Mouse (Mus musculus) hindbrain, embryonic 10.5 days (tissue): Measurements from ENCODE around the gene Plcg1. TPM values are rescaled to one million over a fixed set of nuclear protein-coding genes. Genes with fewer than 3 reads are reported as not detected.
A peak's percentile ranks its signal among the peaks of the same experiment; 100 is the strongest.

Experiments
- DNase-seq: peaks from one replicate; pipeline ENCODE4 v3.0.0-alpha.2; 2017; ENCODE audit warnings: low spot score
- H3K27ac ChIP-seq: fragments of 300-500 bp; sonication (generic); 2 replicates; pipeline ENCODE4 v1.5.1; 2016; ENCODE audit warnings: mild to moderate bottlenecking, moderate library complexity
- H3K27me3 ChIP-seq: fragments of 300-500 bp; sonication (generic); 2 replicates; pipeline ENCODE4 v1.6.1; 2016; ENCODE audit warnings: mild to moderate bottlenecking; ENCODE audit not compliant: poor library complexity, insufficient read depth, severe bottlenecking
- H3K36me3 ChIP-seq: fragments of 300-500 bp; sonication (generic); 2 replicates; pipeline ENCODE4 v1.6.1; 2016; ENCODE audit warnings: mild to moderate bottlenecking, moderate library complexity
- H3K4me1 ChIP-seq: fragments of 300-500 bp; sonication (generic); replicated peaks from 2 replicates; pipeline ENCODE4 v1.6.1; 2016; ENCODE audit warnings: mild to moderate bottlenecking
- H3K4me3 ChIP-seq: fragments of 300-500 bp; sonication (generic); 2 replicates; pipeline ENCODE4 v1.5.1; 2016; ENCODE audit warnings: mild to moderate bottlenecking, moderate library complexity
- H3K9me3 ChIP-seq: fragments of 300-500 bp; sonication (generic); 2 replicates; pipeline ENCODE4 v1.6.1; 2016; ENCODE audit warnings: mild to moderate bottlenecking, moderate library complexity
- WGBS: fragments of 180-500 bp; shearing (Covaris S2); methylation state at CpG from one replicate; pipeline ENCODE4 v1.1.7; 2016; 5-methylcytosine and 5-hydroxymethylcytosine counted together
- polyA plus RNA-seq: library from polyadenylated mRNA; unstranded; fragments of >200 nt; fragmentation: Nextera tagmentation; extraction: Ambion mirVana; gene quantifications from 2 replicates; pipeline ENCODE4 v1.2.1, GENCODE M21; 2016

Plcg1 gene
- polyA plus RNA-seq: 65.1 and 78.0 TPM in 2 replicates

DNA sequence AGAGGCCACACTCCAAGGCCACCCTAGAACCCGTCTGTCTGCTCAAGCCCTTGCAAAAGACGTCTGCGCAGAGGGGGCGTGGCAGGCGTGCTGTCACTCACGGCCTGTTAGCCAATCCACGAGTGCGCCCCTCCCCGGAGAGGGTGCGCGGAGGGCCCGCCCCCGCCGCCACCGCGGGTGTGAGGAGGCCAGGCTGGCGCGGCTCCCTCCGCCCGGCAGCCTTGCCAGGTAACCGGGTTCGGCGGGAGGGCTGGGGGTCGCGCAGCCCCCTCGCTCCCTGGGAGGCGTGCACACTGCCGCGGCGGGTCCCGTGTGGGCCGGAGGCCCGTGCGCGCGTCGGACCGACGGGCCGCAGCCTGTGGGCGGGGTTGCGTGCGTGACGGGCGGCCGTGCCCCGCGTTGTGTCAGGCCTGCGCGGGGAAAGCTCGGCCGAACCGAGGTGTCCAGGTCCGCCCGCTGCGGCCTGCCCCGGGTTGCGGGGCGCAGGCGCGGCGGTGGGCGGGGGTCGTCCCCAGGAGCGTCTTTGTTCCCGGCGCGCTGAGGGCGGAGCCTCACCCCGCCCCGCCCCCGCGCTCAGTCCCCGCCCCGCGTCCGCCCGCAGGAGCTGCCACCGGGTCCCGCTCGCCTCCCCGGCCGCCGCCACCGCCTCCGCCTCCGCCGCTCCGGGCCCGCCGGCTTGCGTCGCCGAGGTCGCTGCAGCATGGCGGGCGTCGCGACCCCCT lies at the start of gene Plcg1:
Plcg1 (plus strand) TSS at position 184 of the 722 bp plus-strand sequence.
- DNase-seq: peak; percentile 94
- H3K27ac ChIP-seq: peak within 1 kb of the TSS; percentile 100
- peak within 1 kb of the TSS; percentile 91 for H3K4me3 ChIP-seq
- WGBS: under 1% methylated on average over 87 of the region's 99 CpGs
- H3K27me3 ChIP-seq: peaks cover 4% of the 10 kb centered on the region; the same call in 1 of the 2 replicates
- H3K4me1 ChIP-seq: peaks cover 57% of the 10 kb centered on the region
- no peaks in the 10 kb centered on the region for H3K9me3 ChIP-seq
- peaks cover 31% of the 10 kb centered on the region for H3K36me3 ChIP-seq

DNA sequence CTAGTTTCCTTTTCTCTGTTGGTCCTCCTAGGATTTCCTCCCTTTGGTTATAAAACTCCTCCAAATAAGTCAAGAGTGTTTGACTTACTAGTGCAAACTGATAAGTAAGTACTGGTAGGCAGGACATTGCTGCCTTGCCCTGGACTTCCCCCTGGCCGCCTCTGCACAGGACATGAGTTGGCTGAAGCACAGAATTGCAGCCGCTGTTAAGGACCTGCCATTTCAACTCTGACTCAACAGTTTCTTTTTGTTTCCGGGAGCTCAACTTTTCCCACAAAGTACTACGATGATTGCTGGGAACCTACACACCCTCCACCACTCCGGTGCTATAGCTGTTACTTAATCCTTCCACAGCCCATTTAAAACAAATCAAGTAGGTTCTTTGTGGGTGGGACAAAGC lies 30.8 kb upstream of the Plcg1 start:
- H3K4me1 ChIP-seq: no peaks in the 10 kb centered on the region
- H3K27me3 ChIP-seq: no peaks in the 10 kb centered on the region
- WGBS: 90% methylated on average over 5 of the region's 5 CpGs
- H3K9me3 ChIP-seq: no peaks in the 10 kb centered on the region
- no peak overlapping the region for H3K27ac ChIP-seq
- no peak overlapping the region for H3K4me3 ChIP-seq
- DNase-seq: no peak
- peaks cover 96% of the 10 kb centered on the region for H3K36me3 ChIP-seq

DNA sequence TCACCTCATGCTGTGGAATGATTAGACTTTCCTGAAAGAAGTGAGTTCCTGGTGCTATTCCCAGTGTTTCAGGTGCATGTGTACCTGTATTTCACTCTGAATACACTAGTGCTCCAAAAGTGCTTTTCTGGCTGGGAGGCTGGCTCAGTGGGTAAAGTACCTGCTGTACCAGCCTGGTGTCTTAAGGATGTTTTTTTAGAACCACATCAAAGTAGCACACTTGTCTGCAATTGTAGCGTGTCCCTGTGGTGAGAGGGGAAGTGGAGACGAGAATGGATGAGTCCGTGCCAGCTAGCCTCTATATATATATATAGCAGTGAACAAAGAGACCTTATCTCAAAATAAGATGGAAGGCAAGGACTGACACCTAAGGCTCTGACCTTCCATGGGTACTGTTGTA lies 29.5 kb upstream of the Plcg1 start:
- H3K9me3 ChIP-seq: no peaks in the 10 kb centered on the region
- DNase-seq: no peak
- H3K4me3 ChIP-seq: no peak overlapping the region
- no peak overlapping the region for H3K27ac ChIP-seq
- peaks cover 97% of the 10 kb centered on the region for H3K36me3 ChIP-seq
- WGBS: 88% methylated on average over 3 of the region's 3 CpGs
- no peaks in the 10 kb centered on the region for H3K27me3 ChIP-seq
- H3K4me1 ChIP-seq: no peaks in the 10 kb centered on the region

DNA sequence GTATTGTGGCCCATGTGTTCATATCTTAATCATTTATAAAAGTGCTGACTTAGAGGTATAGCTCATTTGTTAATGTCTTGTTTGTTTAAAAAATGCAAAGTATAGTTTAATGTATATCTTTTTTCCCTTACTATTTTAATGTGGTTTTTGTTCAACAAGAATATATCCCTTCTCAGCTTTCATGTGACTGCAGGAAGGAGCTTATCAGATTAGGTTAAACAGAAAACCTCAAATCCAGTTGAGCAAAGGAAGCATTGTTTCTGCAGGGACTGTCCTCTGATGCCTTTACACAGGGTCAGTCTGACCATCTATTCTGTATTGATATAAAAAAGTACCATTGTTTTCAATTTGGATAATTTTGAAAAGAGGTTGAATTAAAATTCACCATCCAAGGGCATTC lies 28.3 kb upstream of the Plcg1 start:
- Histone ChIP-seq H3K27me3 (no peaks in the 10 kb centered on the region), H3K9me3 (no peaks in the 10 kb centered on the region), H3K36me3 (peaks cover 100% of the 10 kb centered on the region), H3K27ac (no peak overlapping the region), H3K4me3 (no peak overlapping the region), H3K4me1 (no peaks in the 10 kb centered on the region)
- DNase-seq: no peak

DNA sequence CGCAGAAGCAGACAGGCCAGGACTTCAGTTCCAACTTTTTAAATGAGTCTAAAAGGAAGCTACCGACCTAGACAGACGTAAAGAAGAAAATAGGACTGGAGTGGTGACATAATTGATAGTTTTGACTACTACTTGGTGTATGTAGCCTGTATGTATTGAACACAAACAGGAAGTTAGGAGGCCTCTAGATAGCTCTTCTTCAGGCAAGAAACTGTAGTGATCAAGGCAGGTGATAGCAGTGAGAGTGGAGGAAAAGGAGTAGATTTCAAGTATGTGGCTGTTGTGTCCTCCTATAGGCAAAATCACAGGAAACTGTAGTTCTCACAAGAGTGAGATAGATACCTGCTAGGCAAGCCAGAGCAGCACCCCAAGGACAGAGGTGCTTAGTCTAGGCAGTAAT lies 23.4 kb upstream of the Plcg1 start:
- no peaks in the 10 kb centered on the region for H3K27me3 ChIP-seq
- H3K9me3 ChIP-seq: no peaks in the 10 kb centered on the region
- H3K27ac ChIP-seq: no peak overlapping the region
- no peak for DNase-seq
- H3K4me1 ChIP-seq: no peaks in the 10 kb centered on the region
- H3K4me3 ChIP-seq: no peak overlapping the region
- H3K36me3 ChIP-seq: peaks cover 100% of the 10 kb centered on the region
- whole genome bisulfite sequencing: 92% methylated on average over 3 of the region's 3 CpGs

DNA sequence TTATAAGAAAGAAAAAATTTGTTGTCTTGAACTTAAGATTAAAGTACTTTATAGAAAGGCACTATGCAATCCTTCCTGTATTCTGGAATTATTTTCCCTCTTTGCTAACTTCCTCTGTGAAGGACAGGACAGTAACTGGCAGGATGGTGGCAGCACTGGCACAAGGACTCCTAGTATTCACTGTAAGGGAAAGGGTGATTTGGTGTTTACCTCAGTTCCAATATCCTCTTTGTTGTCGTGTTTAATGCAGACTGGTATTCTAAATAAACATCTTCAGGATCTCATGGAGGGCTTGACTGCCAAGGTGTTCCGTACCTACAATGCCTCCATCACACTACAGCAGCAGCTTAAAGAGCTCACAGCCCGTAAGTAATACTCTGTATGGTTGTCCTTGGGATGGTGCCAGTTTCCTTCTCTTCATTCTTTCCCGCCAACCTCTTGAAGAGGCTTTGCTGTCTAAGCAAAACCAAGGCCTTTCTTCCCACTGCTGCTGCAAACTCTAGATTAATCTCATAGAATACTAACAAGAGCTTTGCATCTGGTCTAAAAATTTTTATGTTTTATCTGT lies 15.6 kb upstream of the Plcg1 start:
- H3K27me3 ChIP-seq: no peaks in the 10 kb centered on the region
- H3K36me3 ChIP-seq: peaks cover 100% of the 10 kb centered on the region
- H3K4me1 ChIP-seq: no peaks in the 10 kb centered on the region
- H3K27ac ChIP-seq: no peak overlapping the region
- no peak for DNase-seq
- no peaks in the 10 kb centered on the region for H3K9me3 ChIP-seq
- WGBS: 91% methylated on average over 4 of the region's 4 CpGs
- no peak overlapping the region for H3K4me3 ChIP-seq

DNA sequence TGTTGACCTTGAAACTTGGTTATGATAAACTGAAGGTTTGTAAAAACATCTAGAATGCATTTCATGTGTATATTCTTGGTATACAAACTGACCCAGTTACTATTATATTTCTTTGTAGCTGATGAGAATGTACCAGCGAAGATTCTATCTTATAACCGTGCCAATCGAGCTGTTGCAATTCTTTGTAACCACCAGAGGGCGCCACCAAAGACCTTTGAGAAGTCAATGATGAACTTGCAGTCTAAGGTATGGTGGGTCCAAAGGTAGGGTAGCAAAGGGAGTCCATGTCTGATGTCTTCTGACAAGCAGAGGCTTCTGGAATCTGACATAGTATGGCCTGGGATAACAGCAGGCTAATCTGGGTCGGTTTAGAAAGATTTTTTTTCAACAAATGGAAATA lies 13.8 kb upstream of the Plcg1 start:
- Histone ChIP-seq H3K27ac (no peak overlapping the region), H3K4me1 (no peaks in the 10 kb centered on the region), H3K4me3 (no peak overlapping the region), H3K27me3 (no peaks in the 10 kb centered on the region), H3K9me3 (no peaks in the 10 kb centered on the region), H3K36me3 (peaks cover 100% of the 10 kb centered on the region)
- no peak for DNase-seq
- WGBS: 75% methylated on average over 5 of the region's 5 CpGs

DNA sequence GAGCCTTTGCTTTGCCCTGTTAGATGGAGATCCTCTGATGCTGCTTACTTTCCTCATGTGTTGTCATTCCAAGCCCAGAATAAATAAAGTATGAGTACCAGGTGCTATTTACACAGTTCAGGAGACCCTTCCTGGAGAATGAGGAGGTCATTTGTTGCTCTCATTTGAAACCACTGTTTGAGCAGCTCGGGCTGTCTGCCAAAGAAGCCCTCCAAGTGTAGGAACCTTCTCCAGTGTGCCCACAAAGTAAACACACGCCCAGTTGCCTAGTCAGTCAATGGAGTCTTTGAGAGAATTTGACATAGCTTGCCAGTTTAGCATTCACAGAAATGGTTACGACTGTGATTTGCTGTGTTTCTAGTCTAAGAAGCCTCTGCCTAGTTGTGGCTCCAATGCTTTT lies 12.3 kb upstream of the Plcg1 start:
- H3K27me3 ChIP-seq: no peaks in the 10 kb centered on the region
- no peak overlapping the region for H3K4me3 ChIP-seq
- H3K9me3 ChIP-seq: no peaks in the 10 kb centered on the region
- H3K27ac ChIP-seq: no peak overlapping the region
- DNase-seq: no peak
- WGBS: 94% methylated on average over 3 of the region's 3 CpGs
- H3K36me3 ChIP-seq: peaks cover 99% of the 10 kb centered on the region
- H3K4me1 ChIP-seq: no peaks in the 10 kb centered on the region

DNA sequence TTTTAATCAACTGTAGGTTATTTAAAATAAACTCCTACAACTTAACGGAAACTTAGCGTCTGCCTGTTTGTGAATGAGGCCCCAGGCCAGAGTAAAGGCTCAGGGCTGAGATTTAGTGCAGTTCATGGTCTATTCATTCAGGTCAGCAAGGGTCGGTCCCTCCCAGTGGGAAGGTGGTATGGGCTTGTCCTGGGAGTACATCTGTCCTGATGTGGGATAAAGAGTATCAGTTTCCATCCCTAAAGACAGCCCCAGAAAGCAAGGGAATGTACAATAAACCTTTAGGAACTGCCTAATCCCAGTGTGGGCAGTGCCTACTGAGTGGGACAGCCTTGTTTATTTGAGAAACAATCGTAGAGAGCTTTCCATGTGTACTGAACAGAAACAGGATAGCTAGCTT lies 8.4 kb upstream of the Plcg1 start:
- DNase-seq: no peak
- Histone ChIP-seq H3K27me3 (no peaks in the 10 kb centered on the region), H3K36me3 (peaks cover 86% of the 10 kb centered on the region), H3K9me3 (no peaks in the 10 kb centered on the region), H3K4me3 (no peak overlapping the region), H3K4me1 (no peaks in the 10 kb centered on the region), H3K27ac (no peak overlapping the region)
- 82% methylated on average over 4 of the region's 4 CpGs for WGBS

DNA sequence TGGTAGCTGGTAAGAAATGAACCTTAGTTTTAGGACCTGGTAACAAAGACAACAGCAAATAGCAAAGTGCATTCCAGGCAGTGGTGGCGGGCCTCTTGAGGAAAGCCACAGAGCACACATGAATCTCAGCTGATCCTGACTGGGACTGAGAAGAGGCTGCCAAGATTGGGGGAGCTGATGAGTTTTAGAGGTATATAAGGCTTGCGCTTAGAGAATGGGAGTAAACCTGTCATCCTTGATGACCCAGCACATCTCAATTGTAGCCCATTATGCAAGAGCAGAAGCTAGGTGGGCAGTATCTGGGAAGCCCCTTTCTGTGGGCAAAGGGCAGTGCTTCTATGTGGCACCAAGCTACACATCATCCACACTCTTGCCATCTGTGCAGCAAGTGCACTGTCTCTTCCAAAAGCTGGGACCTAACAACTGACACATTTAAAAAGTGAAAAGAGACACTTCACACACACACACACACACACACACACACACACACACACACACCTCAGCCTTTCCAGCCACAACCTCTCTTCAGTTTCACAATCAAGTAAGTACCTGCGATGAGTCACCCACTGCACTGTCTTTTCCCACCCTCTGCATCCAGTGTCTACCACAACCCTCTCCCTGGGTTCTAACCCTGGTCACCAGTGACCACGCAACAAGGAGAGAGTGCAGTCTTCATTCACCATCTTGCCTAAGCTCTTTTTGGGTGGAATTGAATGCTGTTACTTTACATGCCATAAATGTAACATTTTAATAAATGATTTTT lies 7.3 kb upstream of the Plcg1 start:
- 95% methylated on average over 4 of the region's 4 CpGs for WGBS
- peaks cover 75% of the 10 kb centered on the region for H3K36me3 ChIP-seq

DNA sequence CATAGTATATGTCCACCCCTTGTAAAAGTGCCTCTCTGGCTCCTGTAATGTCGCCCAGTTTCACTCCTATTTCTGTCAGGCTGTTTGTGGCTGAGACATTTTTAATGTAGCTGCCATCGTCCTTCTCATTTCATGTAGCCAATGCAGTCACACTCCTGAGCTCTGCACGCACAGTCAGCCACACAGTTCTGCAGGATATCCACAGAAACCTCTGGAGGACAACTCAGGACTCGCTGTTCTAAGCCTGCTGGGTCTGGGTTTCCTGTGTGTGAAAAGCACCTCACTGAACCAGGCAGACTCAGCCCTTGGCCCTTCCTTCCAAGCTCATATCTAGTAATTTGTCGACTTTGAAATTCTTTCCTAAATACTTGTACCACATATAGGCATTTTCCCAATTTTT lies 6.6 kb upstream of the Plcg1 start:
- H3K4me1 ChIP-seq: no peaks in the 10 kb centered on the region
- no peaks in the 10 kb centered on the region for H3K27me3 ChIP-seq
- no peaks in the 10 kb centered on the region for H3K9me3 ChIP-seq
- H3K27ac ChIP-seq: no peak overlapping the region
- WGBS: 90% methylated on average over 5 of the region's 5 CpGs
- H3K36me3 ChIP-seq: peaks cover 67% of the 10 kb centered on the region
- H3K4me3 ChIP-seq: no peak overlapping the region
- no peak for DNase-seq

More for the DNA sequence above, 7.3 kb upstream of the Plcg1 start:
- DNase-seq: no peak
- Histone ChIP-seq H3K27me3 (no peaks in the 10 kb centered on the region), H3K9me3 (no peaks in the 10 kb centered on the region), H3K27ac (no peak overlapping the region), H3K4me1 (no peaks in the 10 kb centered on the region), H3K4me3 (no peak overlapping the region)

DNA sequence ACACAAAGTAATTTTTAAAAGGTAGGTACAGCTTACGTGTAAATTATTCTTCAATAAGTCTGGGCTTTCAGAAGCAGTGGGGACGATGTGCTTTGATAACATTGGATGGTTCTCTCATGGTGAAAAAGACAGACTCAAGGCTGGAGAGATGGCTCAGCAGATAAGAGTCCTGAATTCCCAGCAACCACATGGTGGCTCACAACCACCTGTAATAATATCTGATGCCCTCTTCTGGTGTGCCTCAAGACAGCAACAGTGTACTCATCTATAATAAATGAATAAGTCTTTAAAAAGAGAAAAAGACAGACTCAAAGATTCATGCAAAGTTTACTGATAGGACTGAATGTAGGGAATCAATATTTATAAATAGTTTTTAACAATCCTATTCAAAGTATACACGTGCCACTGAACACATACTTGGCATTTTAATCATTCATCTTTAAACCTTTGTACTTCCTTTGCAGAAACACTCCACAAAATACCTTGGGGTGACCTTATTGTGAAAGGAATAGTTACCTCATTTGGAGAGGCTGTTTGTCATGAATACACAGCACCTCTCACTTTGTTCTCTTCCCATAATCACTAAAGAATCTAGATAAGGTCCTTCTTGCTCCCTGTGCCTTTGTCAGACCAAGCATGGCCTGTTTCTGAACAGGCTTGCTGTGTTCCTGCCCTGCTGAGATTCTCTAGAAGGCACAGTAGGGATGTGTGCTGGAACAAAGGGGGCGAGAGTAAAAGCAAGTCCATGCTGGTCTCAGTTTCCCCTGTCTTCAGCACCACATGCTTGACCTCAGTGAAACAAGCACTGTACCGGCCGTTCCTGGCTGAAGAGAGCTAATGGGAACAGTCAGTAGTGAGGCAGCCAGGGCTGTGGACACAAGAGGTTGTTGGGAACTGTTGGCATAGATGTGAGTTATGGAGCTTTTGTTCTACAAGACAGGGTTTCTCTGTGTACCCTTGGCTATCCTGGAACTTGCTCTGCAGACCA lies 4.9 kb upstream of the Plcg1 start:
- no peaks in the 10 kb centered on the region for H3K9me3 ChIP-seq
- H3K4me1 ChIP-seq: peaks cover 14% of the 10 kb centered on the region
- peak overlapping the region; percentile 23; the same call in 1 of the 2 replicates for H3K27ac ChIP-seq
- H3K27me3 ChIP-seq: peaks cover 4% of the 10 kb centered on the region; the same call in 1 of the 2 replicates
- no peak for DNase-seq
- peaks cover 51% of the 10 kb centered on the region for H3K36me3 ChIP-seq
- 82% methylated on average over 6 of the region's 6 CpGs for WGBS
- H3K4me3 ChIP-seq: no peak overlapping the region
